Mouse (Mus musculus) liver, adult (tissue): ENCODE measurements around the gene Gm10053.

Experiments used
- GATA4 ChIP-seq: IDR thresholded peaks from 2 replicates; pipeline ENCODE4 v1.6.1; 2014; ENCODE audit warnings: mild to moderate bottlenecking, low read length; ENCODE audit not compliant: insufficient replicate concordance

Gene Gm10053

DNA sequence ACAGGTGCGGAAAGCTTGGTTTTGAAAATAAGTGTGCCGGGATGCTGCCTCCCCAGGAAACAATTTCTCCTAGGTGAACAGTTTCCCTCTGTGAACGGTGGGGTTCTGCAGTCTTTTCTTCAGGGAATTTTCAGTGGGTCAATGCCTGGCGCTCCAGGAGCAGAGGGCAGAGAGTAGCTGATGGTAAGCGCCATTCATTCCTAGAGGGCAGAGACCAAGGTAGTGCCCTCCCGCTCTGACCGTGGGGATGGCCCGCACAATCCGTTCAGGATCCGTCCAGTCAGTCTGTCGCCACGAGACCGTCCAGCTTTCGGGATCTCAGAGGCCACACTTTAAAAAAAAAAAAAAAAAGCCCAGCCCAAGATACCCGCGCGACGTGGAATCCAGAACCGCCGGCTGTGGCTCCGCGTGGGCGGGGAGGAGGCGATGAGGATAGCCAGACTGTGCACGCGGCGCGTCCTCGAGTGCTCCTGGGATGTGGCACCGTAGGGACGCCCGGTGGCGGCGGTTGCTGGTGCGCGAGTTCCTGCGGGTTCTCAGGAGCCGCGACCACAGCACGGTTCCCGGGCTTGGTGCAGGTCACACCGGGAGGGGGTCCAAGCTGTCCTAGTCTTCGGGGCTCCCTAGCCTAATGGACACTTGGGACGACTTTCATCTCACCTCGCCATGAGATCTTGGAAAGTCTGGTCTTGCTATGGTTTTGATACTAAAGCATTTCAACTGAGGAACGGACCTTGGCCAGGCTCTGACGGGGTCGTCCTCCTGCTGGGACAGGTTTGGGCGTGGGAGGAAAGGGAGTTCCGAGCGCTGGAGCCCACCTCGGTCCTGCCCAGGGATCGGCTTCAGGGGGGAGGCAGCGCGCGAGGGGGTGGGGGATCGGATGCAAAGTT lies 21.8 kb downstream of the Gm10053 start:
- no peak for TF ChIP-seq GATA4

DNA sequence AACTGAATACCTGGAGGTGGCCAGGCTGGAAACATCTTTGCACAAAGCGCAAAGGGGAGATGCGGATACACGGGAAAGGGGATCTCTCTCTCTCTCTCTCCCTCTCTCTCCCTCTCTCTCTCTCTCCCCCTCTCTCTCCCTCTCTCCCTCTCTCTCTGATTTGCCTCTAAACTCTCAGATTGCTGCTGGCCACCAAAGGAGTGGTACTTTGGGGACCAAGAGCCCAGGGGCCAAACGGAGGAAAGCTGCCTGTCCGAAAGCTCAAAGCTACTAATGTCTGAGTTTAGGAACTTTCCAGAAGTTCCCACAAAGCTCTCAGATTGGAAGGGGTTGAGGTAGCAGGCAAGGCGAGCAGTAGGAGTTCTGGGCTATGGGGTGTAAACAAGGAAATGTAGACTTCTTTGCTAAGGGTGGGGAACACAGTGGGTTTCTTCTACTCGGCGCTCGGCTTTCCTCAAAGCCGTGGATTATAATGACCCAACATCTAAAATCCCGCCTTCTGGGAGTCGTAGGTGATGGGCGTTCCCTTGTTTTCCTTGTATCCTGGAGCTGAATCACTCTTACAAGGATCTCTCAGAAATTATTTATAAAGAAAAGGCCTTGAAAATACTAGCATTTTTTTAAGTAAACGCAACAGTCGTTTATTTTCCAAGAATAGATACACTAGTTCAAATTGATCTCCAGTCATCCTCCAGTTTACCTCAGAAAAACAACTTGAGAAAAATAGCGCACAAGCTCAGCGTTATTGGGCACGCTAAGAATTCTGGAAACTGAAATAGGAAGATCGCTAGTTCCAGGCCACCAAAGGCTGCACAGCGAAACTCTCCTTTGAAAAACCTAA lies 22.6 kb downstream of the Gm10053 start:
- TF ChIP-seq GATA4: no peak

DNA sequence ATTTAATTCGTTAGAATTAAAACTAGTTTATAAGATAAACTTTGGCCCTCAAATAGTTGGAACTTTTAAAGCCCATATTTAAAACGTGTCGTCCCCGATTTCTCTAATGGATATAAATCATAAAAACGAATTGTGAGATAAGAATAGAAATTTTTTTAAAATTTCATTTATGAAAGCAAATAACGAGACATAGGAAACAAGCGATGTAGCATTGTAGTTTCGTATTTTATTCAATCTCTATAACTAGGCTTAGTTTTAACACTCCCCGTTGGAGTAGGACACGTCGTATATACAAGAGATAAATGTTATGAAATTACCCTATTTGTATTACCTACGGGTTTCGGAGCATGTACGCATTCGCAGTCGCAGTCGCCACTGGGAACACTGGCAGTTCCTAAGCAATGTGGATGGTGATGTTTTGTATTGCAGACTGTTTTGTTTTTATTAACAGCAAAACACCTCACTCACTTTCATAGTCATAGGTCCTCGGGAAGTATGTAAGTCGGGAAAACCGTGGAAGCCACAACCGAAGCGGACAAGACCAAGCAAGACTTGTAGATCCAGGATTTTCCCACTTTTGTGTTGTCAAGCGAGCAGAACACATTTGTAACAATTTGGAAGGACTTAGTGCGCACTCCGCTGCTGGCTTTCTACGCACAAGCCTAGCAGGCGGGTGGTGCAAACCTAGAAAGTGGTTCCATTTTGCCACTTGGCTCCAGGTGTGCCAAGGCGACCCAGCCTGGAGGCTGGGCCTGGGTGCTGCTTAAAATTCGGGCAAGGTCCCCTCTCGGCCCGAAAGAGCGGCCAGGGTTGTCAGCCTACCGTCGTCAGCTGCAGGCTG lies 23.5 kb downstream of the Gm10053 start:
- TF ChIP-seq GATA4: no peak

DNA sequence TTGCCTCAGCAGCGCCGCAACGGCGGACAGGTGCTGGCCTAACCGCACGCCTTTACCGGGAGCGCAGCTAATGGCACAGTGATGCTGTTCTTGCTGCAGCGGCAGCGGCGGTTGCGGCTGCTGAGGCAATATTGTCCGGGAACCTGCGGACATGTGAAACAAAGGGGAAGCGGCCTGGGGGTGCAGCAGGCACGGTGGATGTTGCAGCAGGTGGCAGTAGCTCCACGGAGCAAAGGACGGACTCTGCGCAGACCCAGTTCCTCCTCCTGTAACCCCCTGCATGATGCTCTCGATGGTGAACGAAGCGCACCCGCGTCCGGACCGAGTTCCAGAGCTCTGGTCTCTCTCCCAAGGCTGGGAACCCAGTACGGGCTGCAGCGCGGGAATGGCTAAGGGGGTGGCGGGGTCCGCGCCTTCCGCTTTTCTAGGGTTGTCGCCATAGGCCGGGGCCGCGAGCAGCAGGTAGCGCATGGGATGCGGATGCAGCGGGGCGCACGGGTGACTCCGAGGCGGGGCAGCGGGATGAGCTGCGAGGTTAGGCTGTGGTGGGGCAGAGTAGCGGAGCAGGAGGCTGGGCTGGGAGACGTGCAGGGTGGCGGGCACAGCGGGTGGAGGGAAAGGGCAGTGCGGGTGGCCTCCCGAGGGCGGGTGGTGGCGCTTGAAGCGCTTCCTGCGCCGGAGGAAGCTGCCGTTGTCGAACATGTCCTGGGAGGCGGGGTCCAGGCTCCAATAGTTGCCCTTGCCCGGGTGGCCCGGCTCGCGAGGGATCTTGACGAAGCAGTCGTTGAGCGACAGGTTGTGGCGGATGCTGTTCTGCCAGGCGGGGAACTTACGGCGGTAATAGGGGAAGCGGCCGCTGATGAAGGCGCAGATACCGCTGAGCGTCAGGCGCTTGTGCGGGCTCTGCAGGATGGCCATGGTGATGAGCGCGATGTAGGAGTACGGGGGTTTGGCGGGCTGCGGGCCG lies 24.4 kb downstream of the Gm10053 start:
- TF ChIP-seq GATA4: no peak

DNA sequence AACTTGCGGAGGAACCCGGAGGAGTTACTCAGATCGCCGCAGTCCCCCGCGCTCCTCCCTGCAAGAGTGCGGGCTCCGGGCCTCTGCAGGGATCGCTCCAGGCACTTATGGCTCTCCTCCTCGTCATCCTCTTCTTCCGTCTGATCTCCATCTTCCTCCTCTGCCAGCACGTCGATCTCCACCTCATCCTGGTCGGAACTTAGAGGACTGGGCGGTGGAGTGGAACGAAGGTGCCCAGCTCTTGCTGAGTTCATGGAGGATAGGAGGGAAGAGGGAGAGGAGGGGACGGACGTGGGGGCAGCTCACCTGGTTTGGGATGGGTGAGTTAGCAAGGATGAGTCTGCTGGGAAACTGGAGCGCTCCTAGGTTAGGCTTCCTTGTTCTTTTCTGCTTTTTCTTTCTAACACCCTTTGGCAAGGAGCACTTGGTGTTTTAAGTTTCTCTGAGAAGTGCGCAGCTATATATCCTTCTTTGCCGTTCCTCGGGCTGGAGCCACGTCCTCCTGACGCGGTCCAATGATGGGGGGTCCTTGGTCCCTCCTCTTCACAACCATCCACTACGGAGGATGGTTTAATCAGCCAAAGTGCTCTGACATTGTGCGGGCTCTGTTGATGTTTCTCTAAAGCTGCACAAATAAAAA lies 25.2 kb downstream of the Gm10053 start, which contains the start of gene Foxd4:
Gene Foxd4 (minus strand): TSS at position 617 of the 640 bp plus-strand sequence.
- TF ChIP-seq GATA4: no peak

DNA sequence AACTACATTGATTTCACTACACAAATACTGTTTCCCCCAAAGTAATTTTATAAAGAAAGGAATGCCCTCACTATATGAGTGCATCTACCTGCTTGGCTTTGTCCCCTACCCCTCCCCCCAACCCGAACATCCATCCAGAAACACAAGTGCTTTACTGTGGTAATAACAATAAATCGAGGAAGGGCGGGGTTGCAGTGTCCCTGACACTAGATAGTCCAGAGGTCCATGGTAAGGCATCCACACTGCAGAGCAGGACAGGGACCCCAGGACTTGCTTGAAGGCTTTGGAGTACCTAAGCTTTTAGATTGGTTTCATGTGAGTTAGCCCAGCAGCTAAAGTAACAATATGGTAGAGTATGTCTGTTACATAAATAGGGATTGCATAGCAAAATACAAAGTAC lies 26.2 kb downstream of the Gm10053 start:
- no peak for TF ChIP-seq GATA4

DNA sequence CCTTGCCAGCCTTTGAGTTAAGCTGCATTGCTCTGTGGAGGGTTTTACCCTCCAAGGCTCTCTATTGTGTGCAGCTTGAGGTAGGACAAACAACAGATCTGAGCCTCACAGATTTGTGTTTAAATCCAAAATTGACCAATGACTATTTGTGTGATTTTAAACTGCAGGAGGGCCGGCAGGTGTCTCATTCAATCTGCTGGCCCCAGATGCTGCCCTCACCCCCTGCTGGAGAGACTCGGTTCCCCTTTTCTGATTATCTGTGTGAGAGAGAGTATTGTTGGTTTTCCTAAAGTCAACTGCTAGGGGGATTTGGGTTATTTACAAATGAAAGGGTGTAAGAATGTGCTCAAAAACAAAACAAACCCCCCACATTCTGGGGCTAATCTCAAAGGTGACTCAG lies 26.8 kb downstream of the Gm10053 start:
- no peak for TF ChIP-seq GATA4

DNA sequence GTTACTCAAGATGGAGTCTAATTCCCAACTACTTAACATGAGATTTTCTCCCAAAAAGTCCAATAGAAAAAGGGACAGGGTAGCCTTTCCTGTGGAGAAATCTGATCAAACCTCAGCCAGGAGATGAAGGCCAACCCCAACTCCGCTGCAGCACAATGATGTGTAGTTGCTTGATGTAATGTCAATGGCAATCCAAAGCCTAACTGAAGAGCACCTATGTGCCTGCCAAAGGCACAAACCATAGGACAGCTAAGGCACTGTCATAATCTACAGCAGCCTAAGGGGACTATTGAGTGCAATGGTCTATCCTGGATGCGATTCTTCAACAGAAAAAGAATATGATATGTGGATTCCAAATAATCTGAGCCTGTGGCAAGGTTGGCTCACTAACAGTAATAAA lies 27.3 kb downstream of the Gm10053 start:
- no peak for TF ChIP-seq GATA4

DNA sequence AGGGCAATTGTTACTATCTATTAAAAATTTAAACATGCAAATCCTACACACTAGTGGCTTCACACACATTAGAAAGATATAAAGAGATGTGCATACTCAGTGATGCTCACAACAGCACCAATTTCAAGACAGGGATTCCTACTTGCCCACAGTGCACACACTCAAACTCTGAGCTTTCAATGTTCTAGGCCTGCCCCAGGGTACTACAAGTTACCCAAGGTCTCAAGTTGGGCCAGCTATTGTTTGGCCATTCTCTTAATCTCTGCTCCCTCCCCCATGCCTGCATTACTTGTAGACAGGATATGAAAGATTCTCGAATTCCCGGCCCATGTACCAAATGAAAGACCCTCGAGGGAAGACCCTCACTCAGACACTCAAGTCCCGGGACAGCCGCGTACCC lies 32.2 kb downstream of the Gm10053 start:
- no peak for TF ChIP-seq GATA4

DNA sequence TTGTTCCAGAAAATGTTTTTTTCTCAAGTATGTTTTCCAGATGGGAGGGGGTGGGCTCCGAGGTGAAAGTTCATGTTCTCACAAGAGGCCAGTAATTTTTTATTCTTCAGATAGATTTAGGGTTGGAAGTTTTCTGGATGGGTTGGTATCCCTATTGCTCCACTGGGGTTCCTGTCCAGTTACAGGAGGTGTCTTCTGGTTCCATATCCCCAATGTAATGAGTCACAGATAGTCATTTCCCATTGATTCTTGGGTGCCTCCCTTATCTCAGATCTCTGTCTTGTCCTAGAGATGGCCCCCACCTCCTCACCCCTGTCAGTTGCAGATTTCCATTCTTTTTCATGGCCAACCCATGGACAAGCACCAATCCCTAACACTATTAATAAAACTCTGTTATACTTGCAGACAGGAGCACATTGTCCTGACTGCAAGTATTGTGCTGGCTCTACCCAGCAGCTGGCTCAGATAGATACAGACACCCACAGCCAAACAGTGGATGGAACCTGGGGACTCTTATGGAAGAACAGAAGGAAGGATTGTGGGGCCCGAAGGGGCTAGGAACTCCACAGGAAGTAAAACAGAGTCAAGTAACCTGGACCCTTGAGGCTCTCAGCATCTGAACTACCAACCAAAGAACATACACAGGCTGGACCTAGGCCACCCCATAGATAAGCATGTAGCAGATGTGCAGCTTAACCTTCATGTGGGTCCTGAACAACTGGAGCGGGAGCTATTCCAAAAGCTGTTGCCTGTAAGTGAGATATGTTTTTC lies 33.1 kb downstream of the Gm10053 start:
- TF ChIP-seq GATA4: no peak

DNA sequence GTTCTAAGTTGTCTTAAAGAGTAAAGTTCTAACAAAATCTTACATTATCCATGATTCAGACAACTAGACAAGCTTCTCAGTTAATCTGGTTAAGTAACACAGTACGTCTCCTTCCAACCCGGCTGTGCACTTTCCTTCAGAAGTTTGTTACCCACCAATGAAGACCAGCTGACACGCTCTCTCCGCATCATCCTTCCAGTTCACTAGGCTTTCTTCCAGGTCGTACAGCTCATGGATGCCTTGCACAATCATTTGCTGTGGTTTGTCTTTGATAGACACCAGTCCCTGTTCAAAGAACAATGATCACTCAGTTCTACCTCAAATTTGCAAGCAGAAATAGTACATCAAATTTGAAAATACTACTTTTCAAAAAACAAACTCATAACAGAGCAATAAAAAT lies 45.4 kb downstream of the Gm10053 start:
- TF ChIP-seq GATA4: no peak
